Mouse (Mus musculus) urinary bladder, postnatal 14 days (tissue): ENCODE results near the gene Clybl.

ENCODE experiments used
- DNase-seq: peaks from one replicate; pipeline ENCODE4 v3.0.0; 2021; ENCODE audit warnings: low spot score

The Clybl gene

GRCm38 (mm10) chr14:122426529-122427203 is 245.2 kb downstream of the Clybl start:
- DNase-seq, result no peak

- DNase-seq, result no peak
Observed at GRCm38 (mm10) chr14:122427204-122427560, 245.7 kb downstream of the Clybl start.

GRCm38 (mm10) chr14:122427654-122428053 is 246.2 kb downstream of the Clybl start:
- DNase-seq, result no peak

GRCm38 (mm10) chr14:122432558-122432957 is 251.1 kb downstream of the Clybl start:
- no peak for DNase-seq

- no peak for DNase-seq
Observed at GRCm38 (mm10) chr14:122434039-122434438, 252.5 kb downstream of the Clybl start.

- no peak for DNase-seq
Observed at GRCm38 (mm10) chr14:122436850-122437249, 255.3 kb downstream of the Clybl start.

- no peak for DNase-seq
Observed at GRCm38 (mm10) chr14:122449601-122450495, 268.3 kb downstream of the Clybl start.

GRCm38 (mm10) chr14:122450496-122451382 is 269.2 kb downstream of the Clybl start, which contains the start of gene Gm5089:
Gene Gm5089 (minus strand): TSS chr14:122451115.
- peak; percentile 10 for DNase-seq

GRCm38 (mm10) chr14:122451551-122452145 is 270.1 kb downstream of the Clybl start:
- DNase-seq, result no peak
